Mouse (Mus musculus) cerebellum, adult 2 months (tissue): ENCODE measurements at regions not wholly inside any gene's neighbourhood (a gene's known extent, or its start where the extent isn't known, plus 50 kb on each side); places are given as distances from the start of the nearest gene placed in this dataset.

Experiments used
- DNase-seq, 2 experiments: peaks; one replicate each; pipeline ENCODE4 v3.0.0; 2021
- H3K27ac ChIP-seq: fragments of 200-500 bp; 2 replicates; pipeline ENCODE4 v1.5.1; 2012; ENCODE audit warnings: low read length, control low read depth, inconsistent platforms; ENCODE audit not compliant: insufficient read depth
- H3K27me3 ChIP-seq: fragments of 200-500 bp; 2 replicates; pipeline ENCODE4 v1.6.1; 2012; ENCODE audit warnings: inconsistent platforms, mild to moderate bottlenecking, low read length, moderate library complexity; ENCODE audit not compliant: control insufficient read depth, insufficient read depth
- H3K4me1 ChIP-seq: fragments of 200-500 bp; 2 replicates; pipeline ENCODE4 v1.6.1; 2011; ENCODE audit warnings: low read length; ENCODE audit not compliant: control insufficient read depth, insufficient read depth
- H3K4me3 ChIP-seq: fragments of 200-500 bp; replicated peaks from 2 replicates; pipeline ENCODE3; 2011; ENCODE audit warnings: mild to moderate bottlenecking, low read depth, low read length, control low read depth; ENCODE audit not compliant: insufficient read depth
- CTCF ChIP-seq: fragments of 200-500 bp; IDR thresholded peaks from 2 replicates; pipeline ENCODE4 v1.5.1; 2011; ENCODE audit warnings: low read depth, mild to moderate bottlenecking, control low read depth, low read length, moderate library complexity, borderline replicate concordance; ENCODE audit not compliant: insufficient read depth
- POLR2A ChIP-seq: fragments of 200-500 bp; IDR thresholded peaks from 2 replicates; pipeline ENCODE4 v1.6.1; 2011; ENCODE audit warnings: low read length, control low read depth, borderline replicate concordance; ENCODE audit not compliant: insufficient read depth
- WGBS: fragments of 180-500 bp; shearing (Covaris S2); methylation state at CpG from one replicate; pipeline ENCODE4 v1.1.7; 2018; 5-methylcytosine and 5-hydroxymethylcytosine counted together

DNA sequence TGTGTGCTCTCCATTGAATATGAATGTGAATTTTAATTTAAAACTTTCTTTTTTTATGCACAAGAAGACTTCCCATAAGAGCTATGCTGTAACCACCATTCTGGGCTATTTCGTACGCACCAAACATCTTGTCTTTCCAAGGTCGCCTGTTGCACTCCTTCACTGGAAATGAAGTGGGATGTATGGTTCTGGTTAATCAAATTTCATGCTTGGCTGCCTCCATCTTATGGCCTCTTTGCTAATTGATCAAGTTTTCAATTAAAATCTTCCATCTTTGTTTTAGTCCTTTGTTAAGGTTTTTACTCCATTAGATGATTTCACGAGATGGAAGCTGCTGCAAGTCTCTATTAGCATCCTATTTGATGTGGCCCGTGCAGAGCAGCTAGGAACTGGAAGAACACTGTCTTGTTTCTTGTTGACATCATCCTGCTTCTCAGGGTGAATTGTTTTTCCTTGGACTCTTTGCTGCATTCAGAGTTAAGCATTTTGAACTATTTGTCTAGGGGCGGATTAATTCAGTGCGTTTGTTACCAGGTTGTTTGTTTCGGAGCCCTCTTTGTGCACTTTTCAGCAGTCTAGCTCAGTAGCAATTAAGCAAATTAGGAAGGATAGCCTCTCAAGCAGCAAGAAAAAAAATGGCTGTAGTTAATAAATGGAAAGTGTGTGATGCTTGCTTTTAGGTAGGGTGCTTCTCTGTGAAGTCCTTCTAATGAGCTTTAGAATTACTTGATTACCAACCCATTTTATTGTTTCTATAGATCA lies 147.4 kb upstream of the Alcam start:
- no peak for DNase-seq
- no peak for TF ChIP-seq POLR2A
- no peak for TF ChIP-seq CTCF
- 68% methylated on average over 8 of the region's 8 CpGs for WGBS
- Histone ChIP-seq H3K27me3 (no peaks in the 10 kb centered on the region), H3K4me1 (no peaks in the 10 kb centered on the region), H3K4me3 (no peak overlapping the region), H3K27ac (no peak overlapping the region)

DNA sequence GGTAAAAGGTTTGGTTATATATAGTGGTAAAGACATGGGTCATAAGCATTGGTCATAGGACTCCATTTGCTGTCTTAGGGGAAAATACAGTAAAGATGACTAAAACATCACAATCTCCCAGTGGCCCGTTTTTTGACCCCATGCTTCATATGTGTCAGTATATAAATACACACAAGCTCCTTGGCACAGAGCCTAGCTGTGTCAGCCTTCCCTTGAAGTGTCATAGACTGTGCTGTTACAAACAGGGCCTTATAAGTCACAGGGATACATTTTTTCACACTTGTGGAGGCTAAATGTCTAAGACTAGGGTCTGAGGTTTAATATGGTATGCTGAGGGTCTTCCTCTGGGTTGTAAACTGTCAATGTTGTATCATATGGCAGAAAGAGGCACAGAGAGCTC lies 144.4 kb upstream of the Alcam start:
- H3K4me3 ChIP-seq: no peak overlapping the region
- no peaks in the 10 kb centered on the region for H3K4me1 ChIP-seq
- H3K27ac ChIP-seq: no peak overlapping the region
- no peak for TF ChIP-seq CTCF
- no peak for TF ChIP-seq POLR2A
- WGBS: 50% methylated on average over 1 of the region's 1 CpGs
- H3K27me3 ChIP-seq: no peaks in the 10 kb centered on the region
- DNase-seq: no peak

DNA sequence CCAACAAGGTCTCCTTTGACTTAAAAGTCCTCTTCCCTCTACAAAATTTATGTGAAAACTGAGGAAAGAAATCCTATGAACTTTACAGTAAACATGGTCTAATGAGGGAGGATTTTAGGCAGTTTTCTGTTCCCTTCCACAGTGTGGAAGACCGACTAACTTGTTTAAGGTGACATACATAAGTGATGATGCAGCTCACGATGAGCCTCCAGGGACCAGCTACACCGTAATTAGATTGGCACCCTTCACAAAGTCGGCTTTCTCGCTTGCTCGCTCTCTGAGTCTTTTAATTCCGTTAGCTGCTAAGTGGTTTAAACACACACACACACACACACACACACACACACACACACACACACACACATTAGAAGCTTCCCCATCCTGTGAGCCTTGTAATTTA lies 143.3 kb upstream of the Alcam start:
- 47% methylated on average over 7 of the region's 7 CpGs for WGBS
- Histone ChIP-seq H3K27me3 (no peaks in the 10 kb centered on the region), H3K27ac (no peak overlapping the region), H3K4me3 (no peak overlapping the region), H3K4me1 (no peaks in the 10 kb centered on the region)
- no peak for TF ChIP-seq POLR2A
- no peak for TF ChIP-seq CTCF
- peak in 1 of 2 experiments; percentile 3 for DNase-seq

DNA sequence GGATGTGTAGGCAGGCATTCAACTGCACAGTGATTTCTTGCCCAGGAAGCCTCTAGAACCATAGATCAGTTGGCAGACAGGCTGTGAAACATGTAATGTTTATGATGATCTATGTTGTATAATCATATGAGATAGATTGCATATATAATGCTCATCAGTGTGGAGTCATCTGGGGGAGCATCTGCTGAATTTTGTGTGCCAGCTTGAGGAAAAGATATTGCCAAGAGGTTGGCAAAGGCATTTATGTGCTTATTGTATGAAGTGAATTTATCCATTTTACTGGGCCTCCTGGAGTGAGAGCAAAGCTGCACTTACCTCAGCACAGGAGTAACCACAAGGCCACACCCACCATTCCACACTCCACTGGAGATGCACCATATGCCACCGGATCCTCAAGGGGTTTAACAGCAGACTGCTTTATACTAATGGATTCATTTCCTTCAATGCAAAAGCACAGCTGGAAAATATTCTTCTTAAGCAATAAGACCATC lies 134.5 kb upstream of the Alcam start:
- WGBS: 15% methylated on average over 1 of the region's 1 CpGs
- DNase-seq: no peak
- TF ChIP-seq POLR2A (no peak), CTCF (no peak)
- Histone ChIP-seq H3K4me1 (no peaks in the 10 kb centered on the region), H3K27ac (no peak overlapping the region), H3K4me3 (no peak overlapping the region), H3K27me3 (no peaks in the 10 kb centered on the region)

GRCm38 (mm10) chr16:52569078-52569477 lies 115.2 kb upstream of the Alcam start:
- Histone ChIP-seq H3K27ac (no peak overlapping the region), H3K27me3 (no peaks in the 10 kb centered on the region), H3K4me1 (no peaks in the 10 kb centered on the region), H3K4me3 (no peak overlapping the region)
- peak; percentile 6 to 29 for DNase-seq
- WGBS: 39% methylated on average over 2 of the region's 2 CpGs
- TF ChIP-seq POLR2A (no peak), CTCF (no peak)

DNA sequence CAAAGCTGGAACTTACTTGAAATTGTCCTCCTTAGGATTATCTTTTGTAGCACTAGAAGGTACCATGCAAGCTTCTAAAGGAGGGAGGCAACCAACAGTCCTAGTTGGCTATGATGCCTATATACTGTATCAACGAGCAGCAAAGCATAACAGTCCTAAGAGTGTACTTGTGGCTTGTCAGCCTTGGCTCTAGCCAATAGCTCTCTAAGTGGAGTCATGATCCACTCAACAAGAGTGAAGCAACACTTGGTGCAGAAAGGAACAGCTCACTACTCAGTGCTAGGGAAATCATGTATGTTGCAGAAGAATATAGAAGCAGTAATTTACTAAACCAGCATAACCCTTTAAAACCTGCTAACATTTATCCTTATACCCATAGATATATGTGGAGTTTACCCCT lies 82.4 kb upstream of the Alcam start:
- no peaks in the 10 kb centered on the region for H3K27me3 ChIP-seq
- 63% methylated on average over 1 of the region's 1 CpGs for WGBS
- no peaks in the 10 kb centered on the region for H3K4me1 ChIP-seq
- no peak overlapping the region for H3K4me3 ChIP-seq
- TF ChIP-seq POLR2A (no peak), CTCF (no peak)
- DNase-seq: no peak
- H3K27ac ChIP-seq: no peak overlapping the region

- no peak for TF ChIP-seq CTCF
- TF ChIP-seq POLR2A: no peak
- no peaks in the 10 kb centered on the region for H3K4me1 ChIP-seq
- no peak overlapping the region for H3K4me3 ChIP-seq
- H3K27me3 ChIP-seq: no peaks in the 10 kb centered on the region
- H3K27ac ChIP-seq: no peak overlapping the region
- WGBS: 94% methylated on average over 1 of the region's 1 CpGs
- no peak for DNase-seq
Measured at GRCm38 (mm10) chr16:52534601-52535000, 80.7 kb upstream of the Alcam start.

GRCm38 (mm10) chr16:52532475-52533083 lies 78.7 kb upstream of the Alcam start:
- 55% methylated on average over 1 of the region's 1 CpGs for WGBS
- Histone ChIP-seq H3K4me3 (no peak overlapping the region), H3K27ac (no peak overlapping the region), H3K4me1 (no peaks in the 10 kb centered on the region), H3K27me3 (no peaks in the 10 kb centered on the region)
- TF ChIP-seq POLR2A: no peak
- no peak for TF ChIP-seq CTCF
- DNase-seq: no peak
